Mouse (Mus musculus) heart, postnatal 10 days (tissue): ENCODE measurements at regions not wholly inside any gene's neighbourhood (a gene's known extent, or its start where the extent isn't known, plus 50 kb on each side); places are given as distances from the start of the nearest gene placed in this dataset.
A peak's percentile ranks its signal among the peaks of the same experiment; 100 is the strongest.

Source experiments
- DNase-seq, 2 experiments: peaks; one replicate each; pipeline ENCODE4 v3.0.0; 2021
- intact Hi-C: fragments of 180-260 bp; cut with DNase I; formaldehyde crosslinking; loops from one replicate; pipeline ENCODE4 v1.15.1; 2025
- microRNA-seq, 2 experiments: library from miRNA; unstranded; fragments of <30 nt; microRNA quantifications; one replicate each; pipeline ENCODE4 v1.2.0; 2022

DNA sequence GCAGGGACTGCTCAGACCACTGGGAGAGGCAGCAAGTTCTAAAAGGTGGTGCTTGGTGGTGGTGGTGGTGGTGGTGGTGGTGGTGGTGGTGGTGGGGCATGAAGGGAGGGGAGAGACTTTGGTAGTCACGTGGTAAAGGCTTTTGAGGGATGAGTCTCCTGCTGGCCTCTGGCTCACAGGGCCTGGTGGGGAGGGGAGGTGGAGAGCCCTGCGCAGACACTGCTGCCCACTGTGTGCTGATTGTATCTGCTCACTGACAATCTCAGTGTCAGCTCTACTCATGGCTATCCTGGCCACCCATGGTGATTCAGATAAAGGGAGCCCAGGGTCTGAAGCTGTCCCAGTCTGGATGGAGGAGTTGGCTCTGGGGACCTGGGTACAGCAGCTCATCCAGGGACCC is 55.0 kb upstream of the Gata5 start:
- DNase-seq, result peak; percentile 43 to 45
- intact Hi-C loops, result no loop called here

DNA sequence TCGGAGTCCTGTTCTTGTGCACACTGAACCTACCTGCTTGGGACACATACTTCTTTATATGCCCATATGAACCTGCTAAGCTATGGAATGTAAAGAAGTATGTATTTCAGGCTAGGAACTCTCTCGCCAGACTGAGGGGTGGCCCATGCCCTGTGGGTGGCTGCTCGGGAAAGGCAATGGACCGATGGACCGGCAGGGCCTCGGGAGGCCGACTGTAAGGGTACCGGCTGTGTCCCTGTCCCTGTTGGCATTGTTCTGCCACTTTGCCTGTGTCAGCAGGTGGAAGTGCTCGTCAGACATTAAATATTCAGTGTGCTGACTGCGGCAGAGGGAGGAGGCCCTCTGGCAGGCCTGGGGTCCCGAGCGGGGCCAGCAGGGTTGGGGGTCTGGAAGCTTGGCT is 54.5 kb upstream of the Gata5 start:
- intact Hi-C loops, result no loop called here
- DNase-seq, result no peak

DNA sequence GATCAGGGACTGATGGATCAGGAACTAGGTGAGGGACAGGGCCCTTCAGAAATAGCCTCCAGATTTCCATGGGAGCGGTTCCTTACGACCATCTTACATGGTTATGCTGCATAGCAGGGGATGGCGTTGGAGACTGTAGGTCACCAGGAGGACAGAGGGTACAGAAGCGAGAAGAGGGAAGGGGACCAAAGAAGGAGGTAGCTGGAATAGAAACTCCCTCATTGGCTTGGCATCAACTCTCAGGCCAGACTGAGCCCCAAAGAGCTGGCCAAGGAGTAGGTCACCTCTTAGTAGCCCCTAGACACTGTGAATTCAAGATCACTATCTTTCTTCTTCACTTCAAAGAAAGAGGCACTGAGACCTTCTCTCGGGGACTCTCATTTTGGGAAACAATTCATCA is 53.6 kb upstream of the Gata5 start:
- peak; percentile 23 to 28 for DNase-seq
- intact Hi-C loops, result no loop called here

DNA sequence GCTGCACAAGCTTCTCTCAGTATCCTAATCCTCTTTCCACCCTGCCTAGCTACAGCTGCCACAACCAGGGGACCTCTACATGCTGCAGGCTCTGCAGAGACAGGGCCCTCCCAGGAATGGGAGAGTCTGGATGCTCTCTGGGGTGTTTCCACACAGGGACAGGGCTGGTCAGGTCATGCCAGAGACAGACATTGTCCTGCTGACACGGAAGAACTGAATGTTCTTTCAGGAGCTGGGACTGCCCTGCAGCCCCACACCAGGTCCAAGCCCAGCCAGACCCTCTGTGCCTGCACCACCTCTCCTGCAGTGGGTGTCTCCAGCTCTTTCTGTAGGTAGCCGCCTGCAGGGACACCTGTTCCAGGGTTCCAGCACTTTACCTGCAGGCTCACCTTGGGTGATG is 52.8 kb upstream of the Gata5 start:
- intact Hi-C loops, result no loop called here
- peak; percentile 35 to 38 for DNase-seq

DNA sequence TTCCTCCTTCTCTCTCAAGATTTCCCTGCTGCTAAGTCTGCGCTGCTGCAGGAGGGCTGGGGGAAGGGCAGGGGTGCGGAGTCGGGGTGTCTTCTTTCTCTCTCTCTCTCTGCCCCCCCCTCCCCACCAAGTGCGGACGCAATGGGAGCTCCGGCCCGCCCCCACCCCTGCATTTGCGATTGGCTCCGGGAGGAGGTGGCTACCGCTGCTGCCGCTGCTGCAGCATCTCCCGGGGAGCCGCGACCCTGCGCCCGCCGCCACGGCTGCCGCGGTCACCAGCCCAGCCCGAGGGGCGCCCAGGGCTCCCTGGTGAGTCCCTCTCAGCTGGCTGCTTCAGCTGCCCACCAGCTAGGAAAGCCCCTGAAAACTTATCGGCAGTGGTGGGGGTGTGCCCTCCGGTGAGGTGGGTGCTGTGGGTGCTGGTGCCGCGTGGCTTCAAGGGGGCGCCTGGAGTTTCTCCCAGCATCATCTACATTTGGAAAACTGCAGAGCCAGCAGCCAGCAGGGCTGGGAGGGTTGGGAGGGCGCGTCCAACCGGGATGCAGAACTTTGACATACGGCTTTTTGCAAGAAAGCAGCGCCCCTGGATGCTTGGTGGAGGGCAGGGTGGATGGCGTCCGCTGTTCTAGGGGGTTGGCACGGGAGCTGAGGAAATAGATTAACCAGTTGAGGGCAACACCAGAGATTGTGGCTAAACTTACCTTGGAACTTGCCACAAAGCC is 51.6 kb upstream of the Gata5 start:
- peak in 1 of 2 experiments; percentile 25 for DNase-seq
- intact Hi-C loops, result no loop called here

DNA sequence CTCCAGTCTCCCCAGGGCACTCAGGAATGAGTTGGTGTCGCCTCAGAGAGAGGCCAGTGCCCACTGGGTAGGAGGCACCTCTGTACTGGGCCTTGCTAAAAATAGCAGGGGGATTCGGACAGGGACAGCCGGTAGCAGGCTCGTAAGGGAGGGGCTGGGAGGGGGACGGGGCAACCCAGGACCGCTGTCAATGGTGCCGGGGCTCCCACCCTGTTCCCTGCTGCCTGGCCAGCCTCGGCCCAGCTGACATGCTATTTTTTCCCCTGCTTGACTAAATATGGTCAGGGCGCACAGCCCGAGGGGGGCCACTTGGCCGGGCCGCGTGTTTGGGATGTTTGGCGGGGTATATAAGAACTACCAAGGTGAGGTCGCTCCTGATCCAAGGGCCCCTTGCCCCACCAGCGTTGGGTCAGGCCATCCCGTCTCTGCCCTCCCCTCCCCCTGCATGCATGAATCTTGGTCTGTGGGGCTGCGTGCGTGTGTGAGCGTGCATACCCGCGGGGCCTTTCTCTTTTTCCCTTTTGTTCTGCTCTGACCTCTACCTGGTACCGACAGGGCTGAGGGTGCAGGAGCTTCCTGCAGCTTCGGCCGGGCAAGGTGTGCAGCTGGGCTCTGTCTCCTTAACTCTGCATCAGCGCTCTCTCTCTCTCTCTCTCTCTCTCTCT is 50.9 kb upstream of the Gata5 start:
- intact Hi-C loops, result no loop called here
- DNase-seq, result peak; percentile 88 to 92

Small RNA genes lying in the stretch of these regions (microRNA-seq; reads per million reads assigned to microRNA genes)
- 0.95 to 2.1 reads per million in 2 experiments for gene Mir133a-2
- gene Mir1a-1, result 3.8 to 4.5 reads per million in 2 experiments
